Mouse (Mus musculus): ENCODE data around the gene Maml3. TPM values are rescaled to one million over a fixed set of nuclear protein-coding genes. Genes with fewer than 3 reads are reported as not detected.

Gene Maml3
- 1 to 10 TPM; 2.5 to 4.4 TPM for total RNA-seq (2021)

DNA sequence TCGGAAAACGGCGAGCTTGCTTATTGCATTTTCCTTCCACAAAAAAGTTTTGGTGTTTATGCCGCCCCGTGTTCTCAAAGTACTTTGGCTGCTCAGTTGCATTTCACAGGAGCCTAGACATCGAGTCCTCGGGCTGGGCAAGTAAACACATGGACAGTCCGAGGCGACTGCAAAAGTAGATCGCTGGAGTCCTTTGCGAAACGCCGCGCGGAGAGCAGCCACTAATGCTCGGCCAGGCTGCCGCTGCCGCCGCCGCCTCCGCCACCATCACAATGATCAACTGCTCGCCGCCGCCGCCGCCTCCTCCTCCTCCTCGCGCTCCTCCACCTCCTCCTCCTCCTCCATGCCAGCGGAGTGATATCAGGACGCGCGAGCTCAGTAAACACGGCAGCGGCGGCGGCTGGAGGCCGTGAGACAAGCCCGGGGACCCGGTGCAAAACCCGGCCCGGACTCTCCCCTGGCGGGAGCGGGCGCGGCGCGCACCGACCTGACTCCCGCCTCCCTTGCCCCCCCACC is at the start of gene Maml3:
Gene Maml3, minus strand, starts transcription at position 441 of the 516 bp plus-strand sequence.
- peak; percentile 84 for DNase-seq (ENCODE audit: low spot score)
- intact Hi-C loops (cut with DNase I): loop anchor here (1.0 to 5.0 kb wide), 4 partner anchors 58 to 402 kb away; no protein-coding TSS in a partner anchor

GRCm38 (mm10) chr3:52151155-52151554 is 46.3 kb upstream of the Maml3 start:
- DNase-seq (ENCODE audit: low spot score): no peak
- intact Hi-C loops (cut with DNase I): no loop called here

- intact Hi-C loops (cut with DNase I): no loop called here
- no peak for DNase-seq (ENCODE audit: low spot score)
These were observed 43.4 kb upstream of the Maml3 start for GRCm38 (mm10) chr3:52148301-52148700.

DNA sequence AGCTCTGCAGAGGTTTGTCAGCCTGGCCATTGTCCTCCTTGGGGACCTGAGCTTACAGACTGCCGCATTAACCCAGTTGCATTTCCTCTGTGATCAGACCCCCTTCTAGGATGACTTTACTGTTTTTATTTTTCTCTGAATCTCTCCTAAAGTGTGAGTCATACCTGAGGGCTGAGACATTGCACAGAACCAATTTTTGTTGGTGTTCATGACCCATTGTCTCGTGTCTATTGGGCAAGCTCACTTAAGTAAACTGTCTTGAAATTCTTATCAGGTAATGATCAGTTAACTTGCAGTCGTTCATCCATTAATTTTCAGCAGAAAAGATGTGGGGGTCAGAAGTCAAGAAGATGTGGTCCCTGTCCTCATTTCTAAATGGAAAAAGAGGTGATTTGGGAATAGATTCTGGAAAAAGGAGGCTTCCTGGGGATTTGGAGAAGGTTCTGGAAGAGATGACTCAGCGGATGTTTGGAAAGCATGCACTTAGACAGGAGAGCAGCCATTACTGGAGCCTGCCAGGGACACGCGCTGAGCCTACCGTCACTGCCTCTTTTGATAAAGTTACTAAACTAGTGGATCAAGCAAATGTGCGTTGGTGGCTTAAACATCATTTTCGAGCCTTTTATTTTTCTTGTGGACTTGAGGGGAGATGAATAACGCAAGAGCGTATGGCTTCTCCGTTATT is 40.0 kb upstream of the Maml3 start:
- intact Hi-C loops (cut with DNase I): no loop called here
- DNase-seq (ENCODE audit: low spot score): no peak

DNA sequence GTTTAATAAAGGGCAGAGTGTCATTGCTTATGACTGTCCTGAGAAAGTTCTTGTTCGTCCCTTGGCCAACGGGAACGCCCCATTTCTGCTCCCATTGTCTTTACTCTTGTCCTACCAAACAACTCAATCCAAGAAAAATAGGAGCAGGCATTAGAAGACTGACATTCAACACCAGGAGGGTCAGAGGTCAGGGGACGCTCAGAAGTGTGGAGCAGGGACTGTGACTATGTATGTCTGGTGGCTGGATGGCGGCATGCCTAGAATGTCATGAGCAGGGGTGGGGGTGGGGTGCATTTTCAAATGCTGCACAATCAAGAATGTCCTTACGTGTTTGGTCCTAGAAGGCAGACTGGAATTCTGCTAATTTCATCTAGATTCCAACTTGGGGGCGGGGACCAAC is 38.1 kb upstream of the Maml3 start:
- intact Hi-C loops (cut with DNase I): no loop called here
- DNase-seq (ENCODE audit: low spot score): no peak

GRCm38 (mm10) chr3:52140162-52140561 is 35.3 kb upstream of the Maml3 start:
- DNase-seq (ENCODE audit: low spot score): no peak
- intact Hi-C loops (cut with DNase I): no loop called here

GRCm38 (mm10) chr3:52125421-52125820 is 20.5 kb upstream of the Maml3 start:
- DNase-seq (ENCODE audit: low spot score): no peak
- intact Hi-C loops (cut with DNase I): no loop called here

DNA sequence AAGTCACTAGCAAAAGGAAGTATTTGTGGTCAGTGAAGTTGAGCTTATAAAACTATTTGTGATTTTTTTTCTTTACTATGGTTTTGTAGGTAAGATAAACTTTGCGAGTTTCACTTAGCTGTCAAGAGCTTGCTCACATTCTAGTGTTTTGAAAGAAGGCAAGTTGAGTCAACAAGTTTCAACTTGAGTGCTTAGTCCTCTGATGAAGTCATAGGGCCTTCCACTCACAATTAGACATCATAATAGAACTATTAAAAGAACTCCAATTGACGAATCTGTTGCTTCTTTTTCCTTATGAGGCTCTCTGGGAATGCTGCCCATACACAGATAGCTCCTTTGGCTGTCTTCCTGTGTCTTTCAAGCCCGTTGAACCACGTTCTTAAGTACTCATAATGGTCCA is 16.0 kb upstream of the Maml3 start:
- intact Hi-C loops (cut with DNase I): no loop called here
- no peak for DNase-seq (ENCODE audit: low spot score)

GRCm38 (mm10) chr3:52119216-52119615 is 14.3 kb upstream of the Maml3 start:
- intact Hi-C loops (cut with DNase I): no loop called here

DNA sequence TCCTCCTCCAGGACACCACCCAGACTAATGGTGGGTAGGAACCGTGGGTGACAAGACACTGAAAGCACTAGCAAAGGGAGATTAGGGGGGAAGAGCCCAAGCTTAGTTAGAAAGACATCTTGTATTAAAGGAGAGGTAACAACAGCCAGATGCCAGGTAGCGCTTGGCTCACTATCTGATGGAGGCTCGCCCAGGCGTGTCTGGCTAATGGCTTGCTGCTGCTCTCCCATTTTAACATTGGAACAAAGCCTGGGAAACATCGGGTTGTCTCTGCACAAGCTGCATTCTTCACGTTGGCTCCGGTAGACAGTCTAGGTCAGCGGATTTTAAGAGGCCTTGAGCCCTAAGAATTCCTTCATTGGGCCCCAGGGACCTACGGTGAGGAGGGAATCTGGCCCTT is 10.5 kb upstream of the Maml3 start:
- intact Hi-C loops (cut with DNase I): no loop called here
- no peak for DNase-seq (ENCODE audit: low spot score)

More at GRCm38 (mm10) chr3:52119216-52119615, 14.3 kb upstream of the Maml3 start:
- DNase-seq (ENCODE audit: low spot score): no peak

DNA sequence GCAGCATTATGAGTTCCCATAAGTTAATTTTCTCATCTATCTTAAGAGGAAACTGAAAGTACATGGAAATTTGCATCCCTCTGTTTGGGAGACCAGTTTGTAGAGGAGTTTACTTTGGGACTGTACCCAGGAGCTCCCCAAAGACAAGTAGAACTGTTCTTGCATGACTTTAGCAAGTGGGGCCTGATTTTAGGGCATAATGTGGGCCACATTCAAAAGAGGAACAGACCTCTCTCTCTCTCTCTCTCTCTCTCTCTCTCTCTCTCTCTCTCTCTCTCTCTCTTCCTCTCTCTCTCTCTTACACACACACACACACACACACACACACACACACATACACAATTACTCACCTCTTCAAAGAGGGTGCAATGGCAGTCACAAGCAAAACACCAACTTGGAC is 3.2 kb upstream of the Maml3 start:
- no peak for DNase-seq (ENCODE audit: low spot score)
- intact Hi-C loops (cut with DNase I): no loop called here

- no peak for DNase-seq (ENCODE audit: low spot score)
- intact Hi-C loops (cut with DNase I): loop anchor here (1.0 to 2.0 kb wide), 2 partner anchors 91 to 402 kb away; no protein-coding TSS in a partner anchor
These were observed 280 bp upstream of the Maml3 start for GRCm38 (mm10) chr3:52105156-52105555.

DNA sequence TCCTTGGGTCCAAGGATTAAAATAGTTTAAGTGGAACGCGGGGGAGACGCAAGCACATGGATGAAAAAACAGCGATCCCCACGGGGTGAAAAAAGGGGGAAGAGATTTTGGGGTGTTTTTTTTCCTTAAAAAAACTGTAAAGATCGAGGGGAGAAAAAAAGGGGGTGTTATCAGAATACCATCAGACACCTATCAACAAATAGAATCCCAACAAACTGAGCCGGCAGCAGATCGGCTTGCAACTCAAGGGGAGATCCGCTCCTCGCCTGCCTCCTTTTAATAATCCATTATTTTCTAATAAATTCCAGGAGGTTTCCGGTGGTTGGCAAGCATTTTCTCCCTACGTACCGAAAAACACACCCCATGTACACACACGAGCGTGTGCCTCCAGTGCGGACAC is 668 bp downstream of the Maml3 start:
- no peak for DNase-seq (ENCODE audit: low spot score)
- intact Hi-C loops (cut with DNase I): loop anchor here (1.0 to 5.0 kb wide), 3 partner anchors 58 to 401 kb away; no protein-coding TSS in a partner anchor

DNA sequence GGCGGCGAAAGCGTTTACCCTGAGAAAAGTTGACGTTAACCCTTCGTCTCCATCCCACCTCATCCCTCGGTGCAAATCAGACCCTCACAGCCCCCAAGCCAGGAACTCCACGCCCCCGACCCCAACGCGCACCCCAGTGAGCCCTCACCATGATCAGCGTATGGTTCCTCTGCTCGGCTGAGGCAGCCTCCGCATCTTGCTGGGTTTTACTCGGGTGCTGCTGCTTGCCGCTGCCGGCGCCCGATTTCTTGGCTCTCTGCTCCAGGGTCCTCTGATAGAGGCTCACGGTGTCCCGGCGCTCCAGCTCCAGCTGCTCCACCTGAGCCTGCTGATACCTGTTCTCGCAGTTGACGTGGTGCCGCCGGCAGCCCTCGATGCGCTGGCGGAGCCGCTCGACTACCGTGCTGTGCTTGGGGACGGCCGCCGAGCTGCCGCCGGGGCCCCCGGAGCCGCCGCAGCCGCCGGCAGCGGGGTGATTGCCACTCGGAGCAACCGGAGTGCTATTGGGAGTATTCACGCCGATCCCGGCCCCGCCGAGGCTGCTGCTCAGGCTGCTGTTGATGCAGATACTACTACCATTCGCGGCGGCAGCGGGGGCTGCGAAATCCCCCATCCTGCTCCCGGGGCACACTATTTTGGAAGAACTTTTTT is 1.2 kb downstream of the Maml3 start:
- DNase-seq (ENCODE audit: low spot score): peak; percentile 28
- intact Hi-C loops (cut with DNase I): loop anchor here (1.0 to 5.0 kb wide), 3 partner anchors 57 to 401 kb away; no protein-coding TSS in a partner anchor

- intact Hi-C loops (cut with DNase I): loop anchor here (5.0 kb wide), 1 partner anchor 96 kb away; no protein-coding TSS in a partner anchor
- DNase-seq (ENCODE audit: low spot score): peak; percentile 77
These were observed 2.0 kb downstream of the Maml3 start for GRCm38 (mm10) chr3:52102601-52103530.

- peak; percentile 83 for DNase-seq (ENCODE audit: low spot score)
- intact Hi-C loops (cut with DNase I): loop anchor here (2.0 to 5.0 kb wide), 2 partner anchors 79 to 95 kb away; no protein-coding TSS in a partner anchor
These were observed 2.8 kb downstream of the Maml3 start for GRCm38 (mm10) chr3:52101977-52102600.

GRCm38 (mm10) chr3:52101401-52101976 is 3.4 kb downstream of the Maml3 start:
- no peak for DNase-seq (ENCODE audit: low spot score)
- intact Hi-C loops (cut with DNase I): loop anchor here (2.0 to 5.0 kb wide), 2 partner anchors 79 to 94 kb away; no protein-coding TSS in a partner anchor

- no peak for DNase-seq (ENCODE audit: low spot score)
- intact Hi-C loops (cut with DNase I): loop anchor here (2.0 to 5.0 kb wide), 2 partner anchors 80 to 94 kb away; no protein-coding TSS in a partner anchor
These were observed 4.0 kb downstream of the Maml3 start for GRCm38 (mm10) chr3:52100926-52101325.

GRCm38 (mm10) chr3:52100306-52100705 is 4.6 kb downstream of the Maml3 start:
- no peak for DNase-seq (ENCODE audit: low spot score)
- intact Hi-C loops (cut with DNase I): loop anchor here (2.0 to 5.0 kb wide), 2 partner anchors 80 to 93 kb away; no protein-coding TSS in a partner anchor
